Mouse (Mus musculus): ENCODE results near the gene Polr2j. TPM values are rescaled to one million over a fixed set of nuclear protein-coding genes. Genes with fewer than 3 reads are reported as not detected.
A peak's percentile ranks its signal among the peaks of the same experiment; 100 is the strongest.
"Not testable (repeated sequence)": the region's sequence is repeated elsewhere in the genome, so short reads cannot be mapped to it uniquely, and the experiment has no call there.

The Polr2j gene
- polyA plus RNA-seq, 1 experiment from 2014 or later: 269 TPM

GRCm38 (mm10) chr5:136143161-136143755, 26.8 kb downstream of the Polr2j start:
- WGBS: 88% methylated on average over 6 of the region's 6 CpGs
- Histone ChIP-seq H3K4me1 (replicated peaks; ENCODE audit: control insufficient read depth, insufficient read depth, low read length) (peaks cover 4% of the 10 kb centered on the region; the same call in 1 of the 2 replicates), H3K36me3 (ENCODE audit: control insufficient read depth, insufficient read depth, low read length) (peaks cover 41% of the 10 kb centered on the region), H3K4me3 (ENCODE audit: low read depth, low read length) (no peak overlapping the region), H3K9ac (ENCODE audit: low read length) (no peak overlapping the region), H3K27ac (ENCODE audit: low read depth) (no peak overlapping the region), H3K9me3 (ENCODE audit: control insufficient read depth, low read length) (no peaks in the 10 kb centered on the region), H3K4me2 (ENCODE audit: low read length) (no peak overlapping the region), H3K27me3 (replicated peaks; ENCODE audit: control insufficient read depth, insufficient read depth, low read length) (no peaks in the 10 kb centered on the region)
- ATAC-seq (replicated peaks; ENCODE audit: low FRiP score, low TSS enrichment, low read depth) (0 out of 2 replicates have a peak, but pooled peaks have one; percentile 34), DNase-seq (ENCODE audit: low spot score) (no peak)

GRCm38 (mm10) chr5:136144606-136145430, 28.4 kb downstream of the Polr2j start:
- 40% methylated on average over 12 of the region's 12 CpGs for WGBS
- ATAC-seq (replicated peaks; ENCODE audit: low FRiP score, low TSS enrichment, low read depth) (no peak), DNase-seq (ENCODE audit: low spot score) (no peak)
- H3K27ac ChIP-seq (ENCODE audit: low read depth): no peak overlapping the region
- no peak overlapping the region for H3K9ac ChIP-seq (ENCODE audit: low read length)
- peaks cover 4% of the 10 kb centered on the region; the same call in 1 of the 2 replicates for H3K4me1 ChIP-seq (replicated peaks; ENCODE audit: control insufficient read depth, insufficient read depth, low read length)
- no peaks in the 10 kb centered on the region for H3K9me3 ChIP-seq (ENCODE audit: control insufficient read depth, low read length)
- no peak overlapping the region for H3K4me3 ChIP-seq (ENCODE audit: low read depth, low read length)
- H3K27me3 ChIP-seq (replicated peaks; ENCODE audit: control insufficient read depth, insufficient read depth, low read length): no peaks in the 10 kb centered on the region
- no peak overlapping the region for H3K4me2 ChIP-seq (ENCODE audit: low read length)
- peaks cover 25% of the 10 kb centered on the region for H3K36me3 ChIP-seq (ENCODE audit: control insufficient read depth, insufficient read depth, low read length)

- H3K4me3 ChIP-seq (ENCODE audit: low read depth, low read length): no peak overlapping the region
- no peak for ATAC-seq (replicated peaks; ENCODE audit: low FRiP score, low TSS enrichment, low read depth)
- no peak overlapping the region for H3K27ac ChIP-seq (ENCODE audit: low read depth)
- H3K27me3 ChIP-seq (replicated peaks; ENCODE audit: control insufficient read depth, insufficient read depth, low read length): no peaks in the 10 kb centered on the region
- H3K9ac ChIP-seq (ENCODE audit: low read length): no peak overlapping the region
- H3K4me2 ChIP-seq (ENCODE audit: low read length): no peak overlapping the region
- no peak for DNase-seq (ENCODE audit: low spot score)
- H3K36me3 ChIP-seq (ENCODE audit: control insufficient read depth, insufficient read depth, low read length): peaks cover 4% of the 10 kb centered on the region
- H3K4me1 ChIP-seq (replicated peaks; ENCODE audit: control insufficient read depth, insufficient read depth, low read length): peaks cover 4% of the 10 kb centered on the region; the same call in 1 of the 2 replicates
- no peaks in the 10 kb centered on the region for H3K9me3 ChIP-seq (ENCODE audit: control insufficient read depth, low read length)
- 95% methylated on average over 1 of the region's 1 CpGs for WGBS
Measured at GRCm38 (mm10) chr5:136146936-136147335, 30.5 kb downstream of the Polr2j start.

GRCm38 (mm10) chr5:136147704-136148103, 31.3 kb downstream of the Polr2j start:
- no peak overlapping the region for H3K27ac ChIP-seq (ENCODE audit: low read depth)
- H3K4me1 ChIP-seq (replicated peaks; ENCODE audit: control insufficient read depth, insufficient read depth, low read length): peaks cover 4% of the 10 kb centered on the region; the same call in 1 of the 2 replicates
- no peaks in the 10 kb centered on the region for H3K36me3 ChIP-seq (ENCODE audit: control insufficient read depth, insufficient read depth, low read length)
- H3K9ac ChIP-seq (ENCODE audit: low read length): no peak overlapping the region
- no peaks in the 10 kb centered on the region for H3K27me3 ChIP-seq (replicated peaks; ENCODE audit: control insufficient read depth, insufficient read depth, low read length)
- DNase-seq (ENCODE audit: low spot score) (no peak), ATAC-seq (replicated peaks; ENCODE audit: low FRiP score, low TSS enrichment, low read depth) (no peak)
- H3K4me2 ChIP-seq (ENCODE audit: low read length): no peak overlapping the region
- H3K9me3 ChIP-seq (ENCODE audit: control insufficient read depth, low read length): no peaks in the 10 kb centered on the region
- H3K4me3 ChIP-seq (ENCODE audit: low read depth, low read length): no peak overlapping the region
- WGBS: 72% methylated on average over 8 of the region's 8 CpGs

GRCm38 (mm10) chr5:136149134-136149576, 32.7 kb downstream of the Polr2j start:
- 72% methylated on average over 5 of the region's 5 CpGs for WGBS
- ATAC-seq (replicated peaks; ENCODE audit: low FRiP score, low TSS enrichment, low read depth); H3K27ac ChIP-seq (ENCODE audit: low read depth): not testable (repeated sequence)

GRCm38 (mm10) chr5:136152365-136152764, 35.9 kb downstream of the Polr2j start:
- 79% methylated on average over 8 of the region's 8 CpGs for WGBS
- H3K4me1 ChIP-seq (replicated peaks; ENCODE audit: control insufficient read depth, insufficient read depth, low read length): no peaks in the 10 kb centered on the region
- no peak overlapping the region for H3K27ac ChIP-seq (ENCODE audit: low read depth)
- no peaks in the 10 kb centered on the region for H3K27me3 ChIP-seq (replicated peaks; ENCODE audit: control insufficient read depth, insufficient read depth, low read length)
- H3K4me2 ChIP-seq (ENCODE audit: low read length): no peak overlapping the region
- H3K4me3 ChIP-seq (ENCODE audit: low read depth, low read length): no peak overlapping the region
- DNase-seq (ENCODE audit: low spot score) (no peak), ATAC-seq (replicated peaks; ENCODE audit: low FRiP score, low TSS enrichment, low read depth) (no peak)
- no peak overlapping the region for H3K9ac ChIP-seq (ENCODE audit: low read length)
- no peaks in the 10 kb centered on the region for H3K9me3 ChIP-seq (ENCODE audit: control insufficient read depth, low read length)
- H3K36me3 ChIP-seq (ENCODE audit: control insufficient read depth, insufficient read depth, low read length): no peaks in the 10 kb centered on the region

More at GRCm38 (mm10) chr5:136149134-136149576, 32.7 kb downstream of the Polr2j start:
- not testable (repeated sequence) for H3K4me3 ChIP-seq (ENCODE audit: low read depth, low read length); H3K36me3 ChIP-seq (ENCODE audit: control insufficient read depth, insufficient read depth, low read length); H3K9me3 ChIP-seq (ENCODE audit: control insufficient read depth, low read length); H3K27me3 ChIP-seq (replicated peaks; ENCODE audit: control insufficient read depth, insufficient read depth, low read length); H3K4me2 ChIP-seq (ENCODE audit: low read length); DNase-seq (ENCODE audit: low spot score); H3K9ac ChIP-seq (ENCODE audit: low read length); H3K4me1 ChIP-seq (replicated peaks; ENCODE audit: control insufficient read depth, insufficient read depth, low read length)

- Histone ChIP-seq H3K4me2 (ENCODE audit: low read length) (no peak overlapping the region), H3K27ac (ENCODE audit: low read depth) (no peak overlapping the region), H3K4me3 (ENCODE audit: low read depth, low read length) (no peak overlapping the region), H3K36me3 (ENCODE audit: control insufficient read depth, insufficient read depth, low read length) (no peaks in the 10 kb centered on the region), H3K9me3 (ENCODE audit: control insufficient read depth, low read length) (no peaks in the 10 kb centered on the region), H3K9ac (ENCODE audit: low read length) (no peak overlapping the region), H3K4me1 (replicated peaks; ENCODE audit: control insufficient read depth, insufficient read depth, low read length) (no peaks in the 10 kb centered on the region), H3K27me3 (replicated peaks; ENCODE audit: control insufficient read depth, insufficient read depth, low read length) (no peaks in the 10 kb centered on the region)
- ATAC-seq (replicated peaks; ENCODE audit: low FRiP score, low TSS enrichment, low read depth) (no peak), DNase-seq (ENCODE audit: low spot score) (no peak)
- WGBS: 83% methylated on average over 5 of the region's 5 CpGs
Measured at GRCm38 (mm10) chr5:136155399-136155798, 39.0 kb downstream of the Polr2j start.

GRCm38 (mm10) chr5:136160084-136160483, 43.7 kb downstream of the Polr2j start:
- not testable (repeated sequence) for ATAC-seq (replicated peaks; ENCODE audit: low FRiP score, low TSS enrichment, low read depth); H3K4me3 ChIP-seq (ENCODE audit: low read depth, low read length); H3K4me1 ChIP-seq (replicated peaks; ENCODE audit: control insufficient read depth, insufficient read depth, low read length); H3K9ac ChIP-seq (ENCODE audit: low read length); H3K9me3 ChIP-seq (ENCODE audit: control insufficient read depth, low read length); H3K27ac ChIP-seq (ENCODE audit: low read depth); H3K4me2 ChIP-seq (ENCODE audit: low read length); DNase-seq (ENCODE audit: low spot score); H3K27me3 ChIP-seq (replicated peaks; ENCODE audit: control insufficient read depth, insufficient read depth, low read length); H3K36me3 ChIP-seq (ENCODE audit: control insufficient read depth, insufficient read depth, low read length)
- 86% methylated on average over 10 of the region's 12 CpGs for WGBS

Measured in intestine, embryonic 14.5 days (tissue).